Mouse (Mus musculus): ENCODE results near the gene Hes2.

DNA sequence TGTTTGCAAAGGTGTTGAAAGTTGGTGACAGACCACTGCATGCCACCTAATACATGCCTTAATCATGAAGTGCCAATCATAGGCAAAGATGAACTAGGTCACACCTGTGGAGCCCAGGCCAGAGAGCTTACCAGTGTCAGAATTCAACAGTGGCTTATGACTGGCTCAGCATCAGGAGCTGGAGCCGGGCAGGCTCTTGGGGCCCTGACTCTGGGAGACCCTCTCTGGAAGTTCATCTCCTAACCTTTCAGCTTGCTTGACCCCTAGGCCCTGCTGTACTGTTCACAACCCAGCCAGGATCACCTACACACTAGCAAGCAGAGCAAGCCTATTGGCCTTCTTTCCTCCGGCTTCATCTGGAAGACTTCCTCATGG, 21.8 kb upstream of the Hes2 start:
- no peak for TF ChIP-seq EP300 (IDR thresholded peaks at IDR 0.05; ENCODE audit: low read depth)
- TF ChIP-seq CTCF (IDR thresholded peaks at IDR 0.05; ENCODE audit: low read depth): no peak
